Mouse (Mus musculus) gastrocnemius, postnatal 36 days (tissue): ENCODE data around the gene Odc1. TPM values are rescaled to one million over a fixed set of nuclear protein-coding genes. Genes with fewer than 3 reads are reported as not detected.

Source experiments
- DNase-seq, 2 experiments: peaks; one replicate each; pipeline ENCODE4 v3.0.0; 2022
- intact Hi-C: fragments of 180-260 bp; cut with DNase I; formaldehyde crosslinking; loops from one replicate; pipeline ENCODE4 v1.15.1; 2025
- total RNA-seq, 2 experiments: library from RNA; stranded (reverse); gene quantifications; 2 replicates each; pipeline ENCODE4 v1.2.3; 2021

Odc1 gene
- total RNA-seq, 2 experiments from 2014 or later: 99.8 to 111 TPM

DNA sequence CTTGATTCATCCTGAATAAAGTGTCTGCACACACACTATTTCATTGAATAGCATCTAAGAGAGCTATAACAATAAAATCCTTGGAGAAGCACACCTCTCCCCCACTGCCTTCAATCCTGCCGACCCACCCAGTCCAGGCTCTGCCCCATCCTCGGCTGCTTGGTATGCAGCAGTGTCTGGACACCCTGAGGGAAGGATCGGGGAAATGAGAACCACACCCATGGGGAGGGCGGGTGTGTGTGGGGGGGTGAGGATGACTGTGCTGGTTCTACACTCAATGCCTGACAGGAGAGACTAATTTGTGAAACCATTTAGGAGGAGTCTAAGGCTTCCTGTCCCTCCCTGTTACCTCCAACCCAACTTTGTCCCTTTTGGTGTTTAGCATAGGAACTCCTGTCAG, 34.0 kb downstream of the Odc1 start:
- intact Hi-C loops: loop anchor here (5.0 kb wide), 1 partner anchor 119 kb away; no protein-coding TSS in a partner anchor
- DNase-seq: no peak

DNA sequence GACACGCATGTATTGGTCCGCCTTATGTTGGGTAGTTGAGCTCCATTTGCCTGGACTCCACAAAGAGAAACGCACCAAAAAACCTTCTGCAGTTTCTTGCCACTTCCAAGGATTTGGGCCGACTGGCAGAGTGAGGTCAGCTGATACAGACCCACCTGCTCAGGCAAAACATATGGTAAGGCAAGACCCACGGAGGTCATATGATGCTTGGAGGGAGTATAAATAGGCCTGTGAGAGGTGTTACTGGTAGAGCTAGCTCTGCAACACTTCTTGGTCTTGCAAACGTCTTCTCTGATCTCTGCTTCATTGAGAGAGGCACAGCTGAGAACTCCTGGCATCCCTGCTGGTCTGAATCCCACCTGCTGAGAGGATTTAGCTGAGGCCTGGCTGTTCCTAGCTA, 36.4 kb downstream of the Odc1 start:
- intact Hi-C loops: no loop called here

DNA sequence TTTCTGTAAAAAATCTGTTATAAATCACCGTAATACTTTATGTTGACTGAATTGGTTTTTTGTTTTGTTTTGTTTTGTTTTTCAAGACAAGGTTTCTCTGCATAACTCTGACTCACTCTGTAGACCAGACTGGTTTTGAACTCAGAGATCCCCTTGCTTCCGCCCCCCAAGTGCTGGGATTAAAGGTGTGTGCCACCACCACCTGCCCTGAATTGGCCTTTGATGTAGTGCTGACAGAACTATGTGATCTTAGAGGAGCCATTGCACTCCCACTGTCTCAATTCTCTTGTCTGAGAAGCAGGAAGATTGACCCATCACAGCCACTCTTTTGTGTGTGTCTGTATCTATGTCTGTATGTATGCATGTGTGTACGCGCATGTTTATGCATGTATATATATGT, 37.8 kb downstream of the Odc1 start:
- intact Hi-C loops: no loop called here

More for the DNA sequence above, 36.4 kb downstream of the Odc1 start:
- DNase-seq: no peak

DNA sequence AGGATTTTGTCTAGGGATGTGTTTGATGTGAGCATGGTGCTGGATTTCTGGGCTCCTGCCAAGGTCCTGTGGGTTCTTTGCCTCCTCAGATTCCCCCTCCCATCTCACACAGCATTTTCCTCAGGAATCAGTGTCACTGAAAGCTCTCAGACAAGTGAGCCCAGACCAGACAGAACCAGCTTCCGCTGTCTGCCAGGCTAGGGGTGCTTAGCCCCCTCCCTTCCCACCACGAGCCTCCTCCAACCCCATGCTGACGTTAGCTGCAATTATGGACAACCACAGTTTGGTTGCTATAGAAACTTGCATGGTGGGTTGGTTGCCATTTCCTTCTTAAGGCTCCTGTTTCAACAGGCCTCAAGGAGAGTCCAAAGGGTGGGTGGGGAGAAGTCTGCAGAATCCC, 39.3 kb downstream of the Odc1 start:
- DNase-seq: no peak
- intact Hi-C loops: no loop called here

More for the DNA sequence above, 37.8 kb downstream of the Odc1 start:
- DNase-seq: no peak

DNA sequence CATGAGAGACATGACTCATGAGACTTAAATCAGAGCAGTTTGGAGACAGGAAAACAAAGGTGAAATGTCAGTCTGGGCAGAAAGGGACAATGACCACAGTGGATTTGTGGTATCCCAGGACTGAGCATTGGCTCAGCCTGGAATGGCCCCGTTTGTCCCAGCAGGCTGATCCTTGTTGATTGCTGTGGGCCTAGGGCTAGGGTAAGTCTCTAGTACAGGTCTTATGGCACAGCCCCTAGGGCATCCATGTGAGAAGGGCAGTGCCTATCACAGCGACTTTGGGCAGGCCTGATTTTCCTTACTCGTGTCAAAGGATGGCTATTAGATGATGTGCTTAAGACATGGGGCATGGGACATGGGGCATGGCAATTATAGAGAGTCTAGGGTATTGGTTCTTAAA, 41.4 kb downstream of the Odc1 start:
- DNase-seq: no peak
- intact Hi-C loops: no loop called here

DNA sequence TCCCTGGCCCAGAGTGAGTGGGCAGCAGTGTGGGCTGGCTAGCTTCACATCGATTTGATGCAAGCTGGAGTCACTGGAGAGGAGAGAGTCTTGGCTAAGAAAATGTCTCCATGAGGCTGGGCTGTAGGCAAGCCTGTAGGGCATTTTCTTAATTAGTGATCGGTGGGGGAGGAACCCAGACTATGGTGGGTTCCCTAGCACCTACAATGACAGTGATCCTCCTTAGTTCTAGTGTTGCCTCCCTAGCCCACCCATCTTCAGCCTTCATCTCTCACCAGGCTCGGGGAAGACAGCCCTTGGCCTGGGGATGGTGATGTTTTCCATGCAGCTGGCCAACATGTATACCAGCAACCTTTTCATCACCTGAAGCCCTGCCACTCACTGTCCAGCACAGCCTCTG, 43.8 kb downstream of the Odc1 start:
- intact Hi-C loops: no loop called here
- DNase-seq: no peak

DNA sequence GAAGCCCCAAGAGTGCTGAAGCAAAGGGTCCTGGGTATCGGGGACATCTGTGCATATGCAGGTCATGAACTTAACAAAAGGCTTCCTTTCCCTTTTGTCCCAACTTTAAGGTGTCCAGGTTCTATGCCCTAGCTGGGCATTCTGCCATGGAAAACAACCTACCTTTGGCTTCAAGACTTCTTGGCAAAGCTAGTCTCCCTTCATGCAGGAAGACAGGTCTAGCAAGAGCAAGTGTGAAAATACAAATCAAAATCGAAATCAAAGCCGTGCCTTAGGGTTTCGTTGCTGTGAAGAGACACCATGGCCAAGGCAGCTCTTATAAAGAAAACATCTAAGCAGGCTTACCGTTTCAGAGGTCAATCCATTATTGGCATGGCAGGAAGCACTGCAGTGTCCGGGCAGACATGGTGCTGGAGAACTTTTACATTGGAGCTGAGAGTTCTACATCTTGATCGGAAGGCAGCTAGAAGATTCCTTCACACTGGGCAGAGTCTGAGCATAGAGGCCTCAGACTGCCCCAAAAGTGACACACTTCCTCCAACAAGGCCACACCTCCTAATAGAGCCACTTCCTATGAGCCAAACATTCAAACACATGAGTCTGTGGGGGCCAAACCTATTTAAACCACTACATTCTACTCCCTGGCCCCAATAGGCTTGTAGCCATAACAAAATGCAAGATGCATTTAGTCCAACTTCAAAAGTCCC, 44.5 kb downstream of the Odc1 start:
- intact Hi-C loops: no loop called here
- DNase-seq: no peak

DNA sequence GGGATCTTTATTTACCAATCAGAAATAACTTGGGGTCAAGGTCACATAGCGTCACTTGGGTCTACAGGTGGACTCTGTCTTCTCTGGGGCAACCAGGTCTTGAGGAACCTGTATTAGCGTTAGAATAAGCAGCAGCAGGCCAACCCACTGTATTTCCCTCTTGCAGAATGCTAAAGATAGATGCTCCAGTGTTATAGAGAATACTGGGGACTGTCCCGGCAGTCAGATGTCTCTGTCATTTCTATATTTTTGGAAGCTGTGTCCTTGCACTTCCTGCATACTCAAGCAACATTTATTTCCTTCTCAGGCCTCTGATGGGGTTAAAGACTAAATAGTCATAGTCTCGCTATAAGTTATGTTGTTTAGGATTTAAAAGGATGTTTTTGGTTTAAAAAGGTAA, 46.7 kb downstream of the Odc1 start:
- DNase-seq: no peak
- intact Hi-C loops: no loop called here

DNA sequence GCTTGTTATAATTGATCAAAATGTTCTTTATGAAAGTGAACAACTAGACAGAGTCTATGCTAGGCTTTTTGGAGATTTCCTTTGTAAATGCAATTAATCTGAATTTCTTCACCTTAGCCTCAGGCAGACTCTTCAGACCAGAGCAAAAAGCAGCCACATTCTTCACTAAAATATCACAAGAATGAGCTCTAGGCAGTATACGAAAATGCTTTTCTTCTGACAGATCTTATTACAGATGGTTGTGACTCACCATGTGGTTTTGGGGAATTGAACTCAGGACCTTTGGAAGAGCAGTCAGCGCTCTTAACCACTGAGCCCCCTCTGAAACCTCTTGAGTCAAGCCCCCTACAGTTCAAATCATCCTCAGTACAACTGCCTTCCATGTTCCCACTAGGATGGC, 49.4 kb downstream of the Odc1 start:
- DNase-seq: no peak
- intact Hi-C loops: no loop called here

DNA sequence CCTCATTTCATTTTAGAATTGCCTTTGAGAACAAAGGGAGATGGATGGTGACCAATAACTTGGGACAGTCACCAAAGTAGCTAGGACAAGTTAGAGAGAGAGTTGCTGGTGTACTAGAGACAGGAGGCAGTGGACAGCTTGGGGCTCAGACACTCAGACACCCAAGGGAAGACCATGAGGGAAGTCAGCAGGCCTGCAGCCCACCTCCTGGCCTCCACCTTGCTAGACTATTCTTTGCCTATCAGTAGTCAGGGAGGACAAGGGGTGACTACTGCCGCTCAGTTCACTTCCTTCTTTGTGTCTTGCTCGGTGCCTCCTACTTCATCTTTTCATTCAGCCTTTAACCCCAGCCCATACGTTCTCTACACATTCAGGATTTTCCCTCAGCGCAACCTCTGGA, 50.1 kb downstream of the Odc1 start:
- intact Hi-C loops: no loop called here
- no peak for DNase-seq

DNA sequence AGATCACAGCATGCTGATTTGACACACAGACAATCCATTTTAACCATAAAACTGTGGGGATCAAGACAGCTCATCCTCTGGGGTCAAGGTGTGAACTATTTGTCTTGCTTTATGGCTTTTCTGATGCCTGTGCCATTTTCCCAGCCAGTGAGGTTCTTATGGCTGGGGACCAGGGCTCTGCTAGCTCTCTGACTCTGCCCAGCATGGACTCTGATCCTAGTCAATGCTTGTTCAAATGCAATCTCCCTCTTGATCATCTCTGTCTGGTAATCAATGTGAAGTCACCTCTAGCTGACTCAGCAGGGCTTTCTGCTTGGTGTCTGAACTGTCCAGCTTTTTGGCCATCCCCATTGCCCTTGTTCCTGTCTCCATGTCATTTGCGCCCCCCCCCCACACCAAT, 50.6 kb downstream of the Odc1 start:
- no peak for DNase-seq
- intact Hi-C loops: no loop called here

Other genes starting within 250 kb of the Odc1 start
- gene Atp6v1c2, start 215.4 kb upstream of the Odc1 start, total RNA-seq: not detected
- 1 to 10 TPM; 5.6 to 7.6 TPM for gene Nol10, start 196.3 kb upstream of the Odc1 start, total RNA-seq
- 1 to 10 TPM; 6.3 to 8.1 TPM for gene Hpcal1, start 146.1 kb downstream of the Odc1 start, total RNA-seq